Mouse (Mus musculus): ENCODE results near the gene Asl.

DNA sequence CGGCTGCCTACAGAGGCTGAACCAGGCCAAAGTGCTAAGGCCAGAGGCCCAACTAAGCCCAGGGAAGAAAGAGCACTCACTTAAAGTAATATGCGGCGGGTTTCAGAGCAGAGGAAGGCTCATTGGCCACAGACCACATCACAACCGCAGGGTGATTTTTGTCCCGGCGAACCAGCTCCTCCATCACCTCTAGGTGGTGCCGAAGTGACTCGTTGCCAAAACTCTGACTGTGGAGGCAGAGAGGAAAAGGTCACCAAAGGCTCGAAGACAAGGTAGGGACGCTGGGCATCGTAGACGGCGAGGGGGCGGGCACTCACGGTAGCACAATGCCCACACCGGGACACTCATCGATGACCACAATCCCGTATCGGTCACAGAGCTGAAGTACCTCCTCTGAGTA lies 31.3 kb downstream of the Asl start:
- TF ChIP-seq CTCF (IDR thresholded peaks at IDR 0.05; ENCODE audit: control insufficient read depth, insufficient read depth, low read length) (0 out of 2 replicates have a peak, but pooled peaks have one; percentile 16), POLR2A (IDR thresholded peaks at IDR 0.05; ENCODE audit: borderline replicate concordance, control insufficient read depth, low read depth, low read length) (no peak)
